Mouse (Mus musculus) embryonic facial prominence, embryonic 10.5 days (tissue): ENCODE measurements around the gene Olfr54. TPM values are rescaled to one million over a fixed set of nuclear protein-coding genes. Genes with fewer than 3 reads are reported as not detected.
"Not testable (repeated sequence)": the region's sequence is repeated elsewhere in the genome, so short reads cannot be mapped to it uniquely, and the experiment has no call there.

Experiments used
- DNase-seq: peaks from one replicate; pipeline ENCODE4 v3.0.0-alpha.2; 2017; ENCODE audit warnings: low spot score
- H3K27ac ChIP-seq: fragments of 300-500 bp; sonication (generic); replicated peaks from 2 replicates; pipeline ENCODE4 v1.5.1; 2016; ENCODE audit warnings: mild to moderate bottlenecking
- H3K27me3 ChIP-seq: fragments of 300-500 bp; sonication (generic); replicated peaks from 2 replicates; pipeline ENCODE4 v1.6.1; 2016; ENCODE audit warnings: low read depth, mild to moderate bottlenecking; ENCODE audit not compliant: poor library complexity, severe bottlenecking
- H3K36me3 ChIP-seq: fragments of 300-500 bp; sonication (generic); replicated peaks from 2 replicates; pipeline ENCODE4 v1.6.1; 2016; ENCODE audit warnings: mild to moderate bottlenecking, moderate library complexity
- H3K4me1 ChIP-seq: fragments of 300-500 bp; sonication (generic); 2 replicates; pipeline ENCODE4 v1.6.1; 2016
- H3K4me3 ChIP-seq: fragments of 300-500 bp; sonication (generic); 2 replicates; pipeline ENCODE4 v1.5.1; 2016; ENCODE audit warnings: mild to moderate bottlenecking, moderate library complexity
- H3K9me3 ChIP-seq: fragments of 300-500 bp; sonication (generic); 2 replicates; pipeline ENCODE4 v1.6.1; 2016; ENCODE audit warnings: mild to moderate bottlenecking
- WGBS: fragments of 180-500 bp; shearing (Covaris S2); methylation state at CpG from one replicate; pipeline ENCODE4 v1.1.7; 2016; 5-methylcytosine and 5-hydroxymethylcytosine counted together
- polyA plus RNA-seq: library from polyadenylated mRNA; unstranded; fragments of >200 nt; fragmentation: Nextera tagmentation; extraction: Ambion mirVana; gene quantifications from 2 replicates; pipeline ENCODE4 v1.2.1, GENCODE M21; 2016

The Olfr54 gene
- polyA plus RNA-seq, 1 experiment from 2014 or later: not detected

GRCm38 (mm10) chr11:51044776-51045175 is 30.7 kb downstream of the Olfr54 start:
- not testable (repeated sequence) for H3K9me3 ChIP-seq, H3K27me3 ChIP-seq, H3K4me1 ChIP-seq, H3K36me3 ChIP-seq, H3K27ac ChIP-seq, DNase-seq, H3K4me3 ChIP-seq
- 77% methylated on average over 3 of the region's 3 CpGs for WGBS

- H3K27ac ChIP-seq, H3K27me3 ChIP-seq, H3K4me3 ChIP-seq, DNase-seq, H3K4me1 ChIP-seq, H3K9me3 ChIP-seq, H3K36me3 ChIP-seq: not testable (repeated sequence)
- WGBS: 79% methylated on average over 3 of the region's 3 CpGs
These were observed 33.8 kb downstream of the Olfr54 start, which contains the start of gene Olfr1375 for GRCm38 (mm10) chr11:51047809-51048208. Gene Olfr1375, plus strand, starts transcription at chr11:51048109.

- Histone ChIP-seq H3K27ac (no peak overlapping the region), H3K4me1 (no peaks in the 10 kb centered on the region), H3K27me3 (no peaks in the 10 kb centered on the region), H3K9me3 (no peaks in the 10 kb centered on the region), H3K4me3 (no peak overlapping the region), H3K36me3 (no peaks in the 10 kb centered on the region)
- WGBS: 71% methylated on average over 2 of the region's 2 CpGs
- no peak for DNase-seq
These were observed 37.6 kb downstream of the Olfr54 start for GRCm38 (mm10) chr11:51051678-51052077.

- 55% methylated on average over 3 of the region's 3 CpGs for WGBS
- H3K4me1 ChIP-seq: no peaks in the 10 kb centered on the region
- DNase-seq: no peak
These were observed 39.2 kb downstream of the Olfr54 start for GRCm38 (mm10) chr11:51053230-51053629.

GRCm38 (mm10) chr11:51059151-51059571 is 45.1 kb downstream of the Olfr54 start, which contains the start of gene Zfp354a:
Gene Zfp354a, plus strand, starts transcription at chr11:51059257.
- no peaks in the 10 kb centered on the region for H3K27me3 ChIP-seq
- under 1% methylated on average over 32 of the region's 32 CpGs for WGBS
- H3K9me3 ChIP-seq: no peaks in the 10 kb centered on the region
- H3K4me1 ChIP-seq: peaks cover 11% of the 10 kb centered on the region
- H3K36me3 ChIP-seq: peaks cover 34% of the 10 kb centered on the region
- H3K4me3 ChIP-seq: peak within 1 kb of the TSS; percentile 89
- peak within 1 kb of the TSS; percentile 95 for H3K27ac ChIP-seq
- peak; percentile 86 for DNase-seq

More at GRCm38 (mm10) chr11:51053230-51053629, 39.2 kb downstream of the Olfr54 start:
- Histone ChIP-seq H3K4me3 (no peak overlapping the region), H3K9me3 (no peaks in the 10 kb centered on the region), H3K27me3 (no peaks in the 10 kb centered on the region), H3K36me3 (no peaks in the 10 kb centered on the region), H3K27ac (no peak overlapping the region)

- Histone ChIP-seq H3K9me3 (no peaks in the 10 kb centered on the region), H3K4me3 (peak overlapping the region; percentile 89), H3K36me3 (peaks cover 38% of the 10 kb centered on the region), H3K27ac (peak overlapping the region; percentile 95), H3K27me3 (no peaks in the 10 kb centered on the region), H3K4me1 (peaks cover 11% of the 10 kb centered on the region)
- 17% methylated on average over 14 of the region's 14 CpGs for WGBS
- no peak for DNase-seq
These were observed 45.6 kb downstream of the Olfr54 start for GRCm38 (mm10) chr11:51059640-51060039.

GRCm38 (mm10) chr11:51060981-51061380 is 46.9 kb downstream of the Olfr54 start:
- DNase-seq: no peak
- H3K36me3 ChIP-seq: peaks cover 50% of the 10 kb centered on the region
- no peaks in the 10 kb centered on the region for H3K27me3 ChIP-seq
- H3K27ac ChIP-seq: no peak overlapping the region
- no peaks in the 10 kb centered on the region for H3K9me3 ChIP-seq
- no peak overlapping the region for H3K4me3 ChIP-seq
- 96% methylated on average over 6 of the region's 6 CpGs for WGBS
- peaks cover 11% of the 10 kb centered on the region for H3K4me1 ChIP-seq

GRCm38 (mm10) chr11:51063276-51063675 is 49.2 kb downstream of the Olfr54 start:
- no peaks in the 10 kb centered on the region for H3K9me3 ChIP-seq
- H3K4me1 ChIP-seq: peaks cover 11% of the 10 kb centered on the region
- H3K27ac ChIP-seq: no peak overlapping the region
- no peaks in the 10 kb centered on the region for H3K27me3 ChIP-seq
- WGBS: 96% methylated on average over 7 of the region's 7 CpGs
- no peak for DNase-seq
- H3K36me3 ChIP-seq: peaks cover 73% of the 10 kb centered on the region
- no peak overlapping the region for H3K4me3 ChIP-seq

- peaks cover 79% of the 10 kb centered on the region for H3K36me3 ChIP-seq
- 93% methylated on average over 8 of the region's 8 CpGs for WGBS
- H3K27me3 ChIP-seq: no peaks in the 10 kb centered on the region
- peaks cover 11% of the 10 kb centered on the region for H3K4me1 ChIP-seq
- H3K27ac ChIP-seq: no peak overlapping the region
- no peaks in the 10 kb centered on the region for H3K9me3 ChIP-seq
- no peak overlapping the region for H3K4me3 ChIP-seq
- no peak for DNase-seq
These were observed 49.8 kb downstream of the Olfr54 start for GRCm38 (mm10) chr11:51063841-51064240.

Other genes with a start within 250 kb of the Olfr54 start
- 33.3 and 34.1 TPM in 2 replicates for gene Zfp354c, start 186.5 kb upstream of the Olfr54 start, polyA plus RNA-seq
- 0.70 and 0.96 TPM in 2 replicates for gene Zfp879, start 172.7 kb upstream of the Olfr54 start, polyA plus RNA-seq
- 0.06 TPM in 1 of 2 replicates, not detected in the other for gene Grm6, start 163.6 kb upstream of the Olfr54 start, polyA plus RNA-seq
- gene Zfp454, start 126.6 kb upstream of the Olfr54 start, polyA plus RNA-seq: 13.9 and 16.2 TPM in 2 replicates
- gene Zfp2, start 98.1 kb upstream of the Olfr54 start, polyA plus RNA-seq: 21.3 and 21.6 TPM in 2 replicates
- 0.75 and 0.79 TPM in 2 replicates for gene Zfp354b, start 82.6 kb upstream of the Olfr54 start, polyA plus RNA-seq
- gene 4933414I15Rik, start 70.5 kb upstream of the Olfr54 start, polyA plus RNA-seq: not detected in 2 replicates
- not detected in 2 replicates for gene Prop1, start 60.5 kb upstream of the Olfr54 start, polyA plus RNA-seq
- gene Olfr1378, start 47.7 kb upstream of the Olfr54 start, polyA plus RNA-seq: not detected in 2 replicates
- not detected in 2 replicates for gene Olfr1377, start 32.3 kb upstream of the Olfr54 start, polyA plus RNA-seq
- gene Olfr51, start 10.6 kb upstream of the Olfr54 start, polyA plus RNA-seq: not detected in 2 replicates
- not detected in 2 replicates for gene Olfr1375, start 33.9 kb downstream of the Olfr54 start, polyA plus RNA-seq
- 7.8 and 8.6 TPM in 2 replicates for gene Zfp354a, start 45.0 kb downstream of the Olfr54 start, polyA plus RNA-seq
- not detected in 2 replicates for gene Gm12569, start 206.2 kb downstream of the Olfr54 start, polyA plus RNA-seq
- gene Clk4, start 247.5 kb downstream of the Olfr54 start, polyA plus RNA-seq: 106 and 113 TPM in 2 replicates
- 0.27 and 0.55 TPM in 2 replicates for gene BC049762, start 248.8 kb downstream of the Olfr54 start, polyA plus RNA-seq